Mouse (Mus musculus) CH12.LX (cell line): Measurements from ENCODE around the gene Skap1. TPM values are rescaled to one million over a fixed set of nuclear protein-coding genes. Genes with fewer than 3 reads are reported as not detected.

Experiments
- DNase-seq: peaks from one replicate; pipeline ENCODE4 v3.0.0-alpha.2; 2013; ENCODE audit errors: extremely low read depth
- H3K27ac ChIP-seq: 2 replicates; pipeline ENCODE4 v1.5.1; 2012; ENCODE audit warnings: low read depth, mild to moderate bottlenecking, control low read depth, moderate library complexity; ENCODE audit not compliant: insufficient read depth
- H3K27me3 ChIP-seq: replicated peaks from 2 replicates; pipeline ENCODE3; 2012; ENCODE audit warnings: inconsistent platforms
- H3K36me3 ChIP-seq, 2 experiments: replicated peaks in 1 of 2; 2 replicates each; pipeline versions ENCODE3 to v1.6.1; 2012; ENCODE audit warnings: inconsistent platforms in 1 of 2, low read length in 1 of 2, mild to moderate bottlenecking in 1 of 2, mixed read lengths in 1 of 2, moderate library complexity in 1 of 2; ENCODE audit not compliant: control insufficient read depth in 1 of 2, insufficient read depth in 1 of 2
- H3K4me1 ChIP-seq, 2 experiments: 2 replicates each; pipeline ENCODE4 v1.6.1; 2012; ENCODE audit warnings: inconsistent platforms in 1 of 2, moderate library complexity in 1 of 2; ENCODE audit not compliant: insufficient read depth in 2 of 2, control insufficient read depth in 1 of 2
- H3K4me2 ChIP-seq: 2 replicates; pipeline ENCODE4 v1.6.1; 2012; ENCODE audit warnings: low read depth, mild to moderate bottlenecking, control low read depth; ENCODE audit not compliant: poor library complexity, insufficient read depth, severe bottlenecking
- H3K4me3 ChIP-seq, 3 experiments: fragments of 150-350 bp in 1 of 3; sonication (generic) in 1 of 3; replicated peaks in 1 of 3; 2 replicates each; pipeline versions ENCODE3 to v1.5.1; 2011 to 2012; ENCODE audit warnings: low read depth in 2 of 3, low read length in 2 of 3, mild to moderate bottlenecking in 2 of 3, moderate library complexity in 2 of 3, control low read depth in 1 of 3, improper control_type of control experiment in 1 of 3, inconsistent platforms in 1 of 3, mixed read lengths in 1 of 3; ENCODE audit not compliant: poor library complexity in 1 of 3
- H3K79me2 ChIP-seq: replicated peaks from 2 replicates; pipeline ENCODE4 v1.6.1; 2012; ENCODE audit warnings: mild to moderate bottlenecking, moderate library complexity; ENCODE audit not compliant: control insufficient read depth, poor library complexity, insufficient read depth, severe bottlenecking; ENCODE audit errors: extremely low read depth
- H3K9ac ChIP-seq: 2 replicates; pipeline ENCODE4 v1.6.1; 2012; ENCODE audit warnings: low read depth, mild to moderate bottlenecking, control low read depth, moderate library complexity; ENCODE audit not compliant: insufficient read depth
- H3K9me3 ChIP-seq: replicated peaks from 2 replicates; pipeline ENCODE3; 2012; ENCODE audit warnings: low read length, inconsistent platforms, mixed read lengths
- BHLHE40 ChIP-seq: IDR thresholded peaks from 2 replicates; pipeline ENCODE4 v1.6.1; 2011; ENCODE audit warnings: mild to moderate bottlenecking, low read depth, low read length, improper control_type of control experiment
- CHD2 ChIP-seq: IDR thresholded peaks from 2 replicates; pipeline ENCODE4 v1.6.1; 2011; ENCODE audit warnings: low read length, improper control_type of control experiment
- CTCF ChIP-seq, 2 experiments: IDR thresholded peaks in 1 of 2; conservative IDR thresholded peaks in 1 of 2; 2 replicates each; pipeline ENCODE4 v1.5.1; 2011 to 2012; ENCODE audit warnings: low read depth in 2 of 2, low read length in 2 of 2, improper control_type of control experiment in 1 of 2, inconsistent platforms in 1 of 2, mild to moderate bottlenecking in 1 of 2, moderate library complexity in 1 of 2
- E2F4 ChIP-seq: IDR thresholded peaks from 2 replicates; pipeline ENCODE4 v1.6.1; 2011; ENCODE audit warnings: low read depth, low read length, improper control_type of control experiment; ENCODE audit not compliant: insufficient replicate concordance
- ETS1 ChIP-seq: conservative IDR thresholded peaks from 2 replicates; pipeline ENCODE4 v1.6.1; 2012; ENCODE audit warnings: low read depth, mild to moderate bottlenecking, inconsistent platforms, low read length, improper control_type of control experiment, moderate library complexity
- GABPA ChIP-seq: IDR thresholded peaks from 2 replicates; pipeline ENCODE4 v1.6.1; 2012; ENCODE audit warnings: low read depth, low read length, improper control_type of control experiment, inconsistent platforms; ENCODE audit not compliant: insufficient replicate concordance
- IRF4 ChIP-seq: IDR thresholded peaks from 2 replicates; pipeline ENCODE4 v1.6.1; 2014; ENCODE audit warnings: low read depth, mild to moderate bottlenecking, inconsistent platforms, low read length, improper control_type of control experiment
- JUND ChIP-seq: conservative IDR thresholded peaks from 2 replicates; pipeline ENCODE4 v1.6.1; 2011; ENCODE audit warnings: low read depth, low read length, improper control_type of control experiment
- KAT2A ChIP-seq: IDR thresholded peaks from 2 replicates; pipeline ENCODE4 v1.6.1; 2012; ENCODE audit warnings: low read length, improper control_type of control experiment, inconsistent platforms; ENCODE audit not compliant: insufficient replicate concordance
- MAX ChIP-seq: IDR thresholded peaks from 2 replicates; pipeline ENCODE4 v1.6.1; 2011; ENCODE audit warnings: low read length, improper control_type of control experiment
- MEF2A ChIP-seq: IDR thresholded peaks from 2 replicates; pipeline ENCODE4 v1.6.1; 2014; ENCODE audit warnings: low read depth, mild to moderate bottlenecking, inconsistent platforms, low read length, improper control_type of control experiment, borderline replicate concordance
- MYC ChIP-seq: IDR thresholded peaks from 2 replicates; pipeline ENCODE4 v1.6.1; 2011; ENCODE audit warnings: low read depth, mild to moderate bottlenecking, improper control_type of control experiment, low read length
- NELFE ChIP-seq: IDR thresholded peaks from 2 replicates; pipeline ENCODE4 v1.6.1; 2011; ENCODE audit warnings: low read depth, low read length, improper control_type of control experiment
- PAX5 ChIP-seq: IDR thresholded peaks from 2 replicates; pipeline ENCODE4 v1.6.1; 2012; ENCODE audit warnings: low read length, inconsistent platforms, mixed read lengths
- POLR2A ChIP-seq: IDR thresholded peaks from 2 replicates; pipeline ENCODE4 v1.6.1; 2011; ENCODE audit warnings: low read depth, mild to moderate bottlenecking, improper control_type of control experiment, low read length
- RAD21 ChIP-seq: IDR thresholded peaks from 2 replicates; pipeline ENCODE4 v1.6.1; 2011; ENCODE audit warnings: low read depth, mild to moderate bottlenecking, low read length, improper control_type of control experiment, moderate library complexity
- SMC3 ChIP-seq: IDR thresholded peaks from 2 replicates; pipeline ENCODE4 v1.6.1; 2011; ENCODE audit warnings: low read depth, low read length, improper control_type of control experiment
- UBTF ChIP-seq: IDR thresholded peaks from 2 replicates; pipeline ENCODE4 v1.6.1; 2012; ENCODE audit warnings: low read depth, mild to moderate bottlenecking, inconsistent platforms, low read length, improper control_type of control experiment, moderate library complexity
- USF2 ChIP-seq: conservative IDR thresholded peaks from 2 replicates; pipeline ENCODE4 v1.6.1; 2011; ENCODE audit warnings: low read depth, low read length, improper control_type of control experiment
- ZKSCAN1 ChIP-seq: IDR thresholded peaks from 2 replicates; pipeline ENCODE4 v1.6.1; 2012; ENCODE audit warnings: low read depth, inconsistent platforms, low read length, improper control_type of control experiment, borderline replicate concordance
- ZMIZ1 ChIP-seq: IDR thresholded peaks from 2 replicates; pipeline ENCODE4 v1.6.1; 2012; ENCODE audit warnings: low read depth, mild to moderate bottlenecking, inconsistent platforms, low read length, improper control_type of control experiment
- dilution Hi-C: fragments of 300-500 bp; cut with MboI; formaldehyde crosslinking; loops from 2 replicates; pipeline ENCODE4 v1.14.3; 2020; ENCODE audit warnings: low sequenced_read_pairs; ENCODE audit not compliant: extremely low pct_unique_long_range_greater_than_20kb, extremely low pct_ligation_motif_present
- in situ Hi-C: fragments of 300-500 bp; cut with MboI; formaldehyde crosslinking; loops from 3 replicates; pipeline ENCODE4 v1.14.3; 2019; ENCODE audit warnings: low sequenced_read_pairs, low pct_ligation_motif_present, low pct_unique_long_range_greater_than_20kb, mixed read lengths
- polyA plus RNA-seq: library from polyadenylated mRNA; unstranded; fragments of >175 nt; gene quantifications from 2 replicates; pipeline ENCODE4 v1.2.1, GENCODE M21; 2012; ENCODE audit warnings: low read depth; ENCODE audit not compliant: insufficient read length
- total RNA-seq, 2 experiments: library from RNA; depleted of rRNA; stranded (reverse); fragments of 300-350 nt in 1 of 2; fragments of >200 nt in 1 of 2; gene quantifications; 2 replicates each; pipeline ENCODE4 v1.2.3; 2012 to 2014

Gene Skap1
- total and polyA plus RNA-seq, 3 experiments, result not detected

DNA sequence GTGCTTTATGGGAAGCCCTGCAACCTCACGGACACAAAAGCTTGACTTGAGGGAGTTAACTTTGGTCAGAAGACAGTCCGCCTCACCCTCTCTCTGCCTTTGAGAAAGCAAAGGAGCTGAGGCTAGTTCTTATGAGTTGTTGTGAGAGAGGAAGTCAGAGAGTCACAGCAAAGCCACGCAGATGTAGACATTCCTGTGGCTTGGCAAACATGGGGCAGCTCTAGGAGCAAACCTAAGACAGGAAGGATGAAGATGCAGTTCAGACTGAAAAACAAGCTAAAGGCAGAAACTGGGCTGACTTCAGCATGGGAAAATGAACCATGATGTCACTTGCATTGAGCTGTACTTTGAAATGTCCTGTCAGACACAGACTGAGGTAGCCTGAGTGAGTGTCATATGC lies 283.2 kb downstream of the Skap1 start:
- dilution Hi-C loops (no loop called here), in situ Hi-C loops (no loop called here)
- H3K36me3 ChIP-seq, result no peaks in the 10 kb centered on the region
- no peaks in the 10 kb centered on the region for H3K79me2 ChIP-seq
- DNase-seq, result no peak
- no peak overlapping the region for H3K9ac ChIP-seq
- no peaks in the 10 kb centered on the region for H3K9me3 ChIP-seq
- no peak overlapping the region for H3K4me2 ChIP-seq
- no peak overlapping the region for H3K4me3 ChIP-seq
- peaks cover 40% of the 10 kb centered on the region for H3K27me3 ChIP-seq
- no peaks in the 10 kb centered on the region for H3K4me1 ChIP-seq
- H3K27ac ChIP-seq, result no peak overlapping the region
- TF ChIP-seq PAX5, result no peak
- no peak for TF ChIP-seq IRF4
- no peak for TF ChIP-seq POLR2A
- TF ChIP-seq KAT2A, result no peak
- no peak for TF ChIP-seq JUND
- no peak for TF ChIP-seq MYC
- no peak for TF ChIP-seq CTCF (conservative IDR thresholded peaks at IDR 0.05 in 1 of 2, IDR thresholded peaks at IDR 0.05 in 1 of 2; ENCODE audit: low read depth in 2 of 2, low read length in 2 of 2)
- no peak for TF ChIP-seq GABPA
- TF ChIP-seq SMC3, result no peak
- no peak for TF ChIP-seq E2F4
- no peak for TF ChIP-seq CHD2
- no peak for TF ChIP-seq RAD21
- TF ChIP-seq NELFE, result no peak
- no peak for TF ChIP-seq MAX
- no peak for TF ChIP-seq ZKSCAN1
- no peak for TF ChIP-seq UBTF
- TF ChIP-seq MEF2A, result no peak
- TF ChIP-seq BHLHE40, result no peak
- no peak for TF ChIP-seq USF2
- no peak for TF ChIP-seq ETS1
- TF ChIP-seq, all 38 proteins: peak for 0

DNA sequence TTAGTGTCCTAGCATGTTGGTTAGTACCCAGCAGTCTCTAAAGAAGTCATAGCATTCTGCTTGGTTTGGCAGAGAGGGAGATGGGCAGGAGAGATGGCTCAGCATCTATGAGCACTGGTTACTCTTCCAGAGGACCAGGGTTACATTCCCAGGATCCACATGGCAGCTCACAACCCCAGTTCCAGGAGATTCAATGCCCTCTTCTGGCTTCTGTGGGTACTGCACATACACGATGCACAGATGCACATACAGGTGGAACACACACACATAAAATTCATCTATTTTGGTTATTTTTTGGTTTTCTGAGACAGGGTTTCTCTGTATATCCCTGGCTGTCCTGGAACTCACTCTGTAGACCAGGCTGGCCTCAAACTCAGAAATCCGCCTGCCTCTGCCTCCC lies 290.9 kb downstream of the Skap1 start:
- no peak overlapping the region for H3K27ac ChIP-seq
- TF ChIP-seq ZMIZ1, result no peak
- TF ChIP-seq CTCF (conservative IDR thresholded peaks at IDR 0.05 in 1 of 2, IDR thresholded peaks at IDR 0.05 in 1 of 2; ENCODE audit: low read depth in 2 of 2, low read length in 2 of 2), result peak; percentile 23 to 29; a peak in 3 of 4 replicates
- peaks cover 5% of the 10 kb centered on the region for H3K9me3 ChIP-seq
- H3K9ac ChIP-seq, result no peak overlapping the region
- in situ Hi-C loops (no loop called here), dilution Hi-C loops (no loop called here)
- H3K4me2 ChIP-seq, result no peak overlapping the region
- H3K4me3 ChIP-seq, result no peak overlapping the region
- no peaks in the 10 kb centered on the region for H3K36me3 ChIP-seq
- H3K27me3 ChIP-seq, result peaks cover 17% of the 10 kb centered on the region
- peaks cover 2 to 7% of the 10 kb centered on the region in 2 experiments; a peak in 3 of 4 replicates for H3K4me1 ChIP-seq
- no peak for DNase-seq
- no peaks in the 10 kb centered on the region for H3K79me2 ChIP-seq
